Mouse (Mus musculus) stomach, postnatal 0 days (tissue): Measurements from ENCODE around the gene Mon2. TPM values are rescaled to one million over a fixed set of nuclear protein-coding genes. Genes with fewer than 3 reads are reported as not detected.

Source experiments
- ATAC-seq: fragments of 200-750 bp; cut with Nextera tagmentation; 2 replicates; pipeline ENCODE4 v1.8.0; 2017; ENCODE audit not compliant: low FRiP score, low TSS enrichment
- DNase-seq: peaks from one replicate; pipeline ENCODE4 v3.0.0-alpha.2; 2016; ENCODE audit warnings: low spot score
- H3K27ac ChIP-seq: fragments of 300-500 bp; sonication (generic); replicated peaks from 2 replicates; pipeline ENCODE4 v1.5.1; 2014; ENCODE audit warnings: mild to moderate bottlenecking, control low read depth
- H3K27me3 ChIP-seq: fragments of 300-500 bp; sonication (generic); 2 replicates; pipeline ENCODE4 v1.6.1; 2014; ENCODE audit warnings: low read length; ENCODE audit not compliant: control insufficient read depth, insufficient read depth
- H3K36me3 ChIP-seq: fragments of 300-500 bp; sonication (generic); 2 replicates; pipeline ENCODE4 v1.6.1; 2014; ENCODE audit warnings: low read length, mixed read lengths; ENCODE audit not compliant: control insufficient read depth, insufficient read depth
- H3K4me1 ChIP-seq: fragments of 300-500 bp; sonication (generic); replicated peaks from 2 replicates; pipeline ENCODE4 v1.6.1; 2014; ENCODE audit warnings: antibody characterized with exemption; ENCODE audit not compliant: control insufficient read depth, insufficient read depth
- H3K4me2 ChIP-seq: fragments of 300-500 bp; sonication (generic); replicated peaks from 2 replicates; pipeline ENCODE4 v1.6.1; 2014; ENCODE audit warnings: low read depth, mild to moderate bottlenecking, control low read depth, moderate library complexity
- H3K4me3 ChIP-seq: fragments of 300-500 bp; sonication (generic); 2 replicates; pipeline ENCODE4 v1.5.1; 2014; ENCODE audit warnings: low read depth, low read length, control low read depth
- H3K9ac ChIP-seq: fragments of 300-500 bp; sonication (generic); 2 replicates; pipeline ENCODE4 v1.6.1; 2014; ENCODE audit warnings: mild to moderate bottlenecking, low read length, control low read depth, mixed read lengths
- H3K9me3 ChIP-seq: fragments of 300-500 bp; sonication (generic); 2 replicates; pipeline ENCODE4 v1.6.1; 2016; ENCODE audit warnings: low read length; ENCODE audit not compliant: control insufficient read depth
- CTCF ChIP-seq: IDR thresholded peaks from 2 replicates; pipeline ENCODE4 v1.5.1; 2016; ENCODE audit warnings: antibody characterized with exemption, low read depth, mild to moderate bottlenecking, moderate library complexity
- EP300 ChIP-seq: optimal IDR thresholded peaks from 2 replicates; pipeline ENCODE3; 2016; ENCODE audit warnings: antibody characterized with exemption
- WGBS: fragments of 180-500 bp; shearing (Covaris S2); extraction: QIAGEN DNeasy Blood & Tissue Kit; methylation state at CpG from one replicate; pipeline ENCODE4 v1.1.7; 2014; 5-methylcytosine and 5-hydroxymethylcytosine counted together
- polyA plus RNA-seq: library from polyadenylated mRNA; unstranded; fragments of >200 nt; fragmentation: Nextera tagmentation; extraction: Ambion mirVana; gene quantifications from 2 replicates; pipeline ENCODE4 v1.2.1, GENCODE M21; 2015

Mon2 gene
- polyA plus RNA-seq, 1 experiment from 2014 or later = 15.9 TPM

GRCm38 (mm10) chr10:122989916-122990315 is 86.4 kb downstream of the Mon2 start:
- ATAC-seq (no peak), DNase-seq (no peak)
- Histone ChIP-seq H3K9ac (no peak overlapping the region), H3K4me3 (no peak overlapping the region), H3K36me3 (0 out of 2 replicates have a peak, but pooled peaks cover 2% of the 10 kb centered on the region), H3K4me2 (no peak overlapping the region), H3K9me3 (no peaks in the 10 kb centered on the region), H3K27ac (no peak overlapping the region), H3K4me1 (no peaks in the 10 kb centered on the region), H3K27me3 (no peaks in the 10 kb centered on the region)
- TF ChIP-seq CTCF (no peak), EP300 (no peak)
- 74% methylated on average over 9 of the region's 9 CpGs for WGBS

- H3K4me3 ChIP-seq = no peak overlapping the region
- H3K36me3 ChIP-seq = no peaks in the 10 kb centered on the region
- H3K4me1 ChIP-seq = no peaks in the 10 kb centered on the region
- ATAC-seq = no peak
- H3K9me3 ChIP-seq = no peaks in the 10 kb centered on the region
- 63% methylated on average over 7 of the region's 7 CpGs for WGBS
- TF ChIP-seq CTCF (no peak), EP300 (no peak)
- H3K4me2 ChIP-seq = peak overlapping the region; percentile 8; the same call in 1 of the 2 replicates
- DNase-seq = no peak
- no peak overlapping the region; the same call in 1 of the 2 replicates for H3K27ac ChIP-seq
- H3K9ac ChIP-seq = no peak overlapping the region
- H3K27me3 ChIP-seq = no peaks in the 10 kb centered on the region
These were observed 87.9 kb downstream of the Mon2 start for GRCm38 (mm10) chr10:122988372-122988771.

GRCm38 (mm10) chr10:122987671-122988128 is 88.6 kb downstream of the Mon2 start:
- WGBS = 14% methylated on average over 9 of the region's 9 CpGs
- Histone ChIP-seq H3K4me3 (no peak overlapping the region), H3K27me3 (no peaks in the 10 kb centered on the region), H3K9me3 (no peaks in the 10 kb centered on the region), H3K9ac (no peak overlapping the region), H3K27ac (0 out of 2 replicates have a peak overlapping the region, but pooled peaks have one; percentile 40), H3K4me1 (no peaks in the 10 kb centered on the region), H3K36me3 (no peaks in the 10 kb centered on the region), H3K4me2 (peak overlapping the region; percentile 8; the same call in 1 of the 2 replicates)
- ATAC-seq (no peak), DNase-seq (peak; percentile 48)
- TF ChIP-seq CTCF (peak; percentile 81), EP300 (no peak)

GRCm38 (mm10) chr10:122986320-122987225 is 89.7 kb downstream of the Mon2 start:
- H3K9ac ChIP-seq = peak overlapping the region; percentile 99
- 6% methylated on average over 49 of the region's 54 CpGs for WGBS
- DNase-seq (peak; percentile 82), ATAC-seq (peak; percentile 85)
- H3K4me1 ChIP-seq = no peaks in the 10 kb centered on the region
- H3K27me3 ChIP-seq = no peaks in the 10 kb centered on the region
- H3K9me3 ChIP-seq = no peaks in the 10 kb centered on the region
- TF ChIP-seq EP300 (no peak), CTCF (no peak)
- H3K4me3 ChIP-seq = peak overlapping the region; percentile 99
- no peaks in the 10 kb centered on the region for H3K36me3 ChIP-seq
- peak overlapping the region; percentile 56 for H3K4me2 ChIP-seq
- H3K27ac ChIP-seq = peak overlapping the region; percentile 100

- H3K9me3 ChIP-seq = no peaks in the 10 kb centered on the region
- WGBS = under 1% methylated on average over 42 of the region's 115 CpGs
- ATAC-seq = peak; percentile 92
- H3K27me3 ChIP-seq = no peaks in the 10 kb centered on the region
- H3K27ac ChIP-seq = peak overlapping the region; percentile 100
- peak overlapping the region; percentile 99 for H3K4me3 ChIP-seq
- peak overlapping the region; percentile 56 for H3K4me2 ChIP-seq
- no peaks in the 10 kb centered on the region for H3K4me1 ChIP-seq
- peak overlapping the region; percentile 99 for H3K9ac ChIP-seq
- peak; percentile 88 for DNase-seq
- H3K36me3 ChIP-seq = peaks cover 5% of the 10 kb centered on the region; the same call in 1 of the 2 replicates
- no peak for TF ChIP-seq CTCF
- no peak for TF ChIP-seq EP300
These were observed 90.6 kb downstream of the Mon2 start for GRCm38 (mm10) chr10:122985515-122986319.
